Mouse (Mus musculus): ENCODE data around the gene Med12. TPM values are rescaled to one million over a fixed set of nuclear protein-coding genes. Genes with fewer than 3 reads are reported as not detected.
A peak's percentile ranks its signal among the peaks of the same experiment; 100 is the strongest.

Med12 gene
- polyA plus RNA-seq, 1 experiment = 363 TPM

GRCm38 (mm10) chrX:101260441-101261325 is 13.1 kb upstream of the Med12 start:
- Histone ChIP-seq H3K27ac (ENCODE audit: control insufficient read depth, insufficient read depth, low read length) (peak overlapping the region; percentile 98), H3K4me3 (ENCODE audit: control insufficient read depth, insufficient read depth, low read length) (0 out of 2 replicates have a peak overlapping the region, but pooled peaks have one; percentile 23), H3K36me3 (ENCODE audit: control insufficient read depth, insufficient read depth, low read length) (peaks cover 32% of the 10 kb centered on the region), H3K27me3 (ENCODE audit: control insufficient read depth, insufficient read depth, low read length) (no peaks in the 10 kb centered on the region), H3K4me1 (replicated peaks; ENCODE audit: control insufficient read depth, insufficient read depth, low read length) (peaks cover 40% of the 10 kb centered on the region)
- WGBS = 6% methylated on average over 8 of the region's 13 CpGs
- TF ChIP-seq CTCF (IDR thresholded peaks at IDR 0.05; ENCODE audit: borderline replicate concordance, control insufficient read depth, extremely low read depth, insufficient read depth, low read length, poor library complexity) = no peak
- no peak for TF ChIP-seq POLR2A (IDR thresholded peaks at IDR 0.05; ENCODE audit: control insufficient read depth, extremely low read depth, insufficient read depth, low read length, poor library complexity)
- DNase-seq = peak; percentile 48

GRCm38 (mm10) chrX:101263892-101264291 is 9.9 kb upstream of the Med12 start, which contains the start of gene Gm614:
Gm614 (minus strand) TSS chrX:101263992.
- WGBS = 100% methylated on average over 1 of the region's 1 CpGs
- TF ChIP-seq POLR2A (IDR thresholded peaks at IDR 0.05; ENCODE audit: control insufficient read depth, extremely low read depth, insufficient read depth, low read length, poor library complexity) (no peak), CTCF (IDR thresholded peaks at IDR 0.05; ENCODE audit: borderline replicate concordance, control insufficient read depth, extremely low read depth, insufficient read depth, low read length, poor library complexity) (no peak)
- H3K4me1 ChIP-seq (replicated peaks; ENCODE audit: control insufficient read depth, insufficient read depth, low read length) = peaks cover 33% of the 10 kb centered on the region
- H3K27ac ChIP-seq (ENCODE audit: control insufficient read depth, insufficient read depth, low read length) = no peak within 1 kb of the TSS
- DNase-seq = no peak
- no peak within 1 kb of the TSS for H3K4me3 ChIP-seq (ENCODE audit: control insufficient read depth, insufficient read depth, low read length)
- H3K27me3 ChIP-seq (ENCODE audit: control insufficient read depth, insufficient read depth, low read length) = no peaks in the 10 kb centered on the region
- H3K36me3 ChIP-seq (ENCODE audit: control insufficient read depth, insufficient read depth, low read length) = peaks cover 35% of the 10 kb centered on the region

- Histone ChIP-seq H3K4me3 (ENCODE audit: control insufficient read depth, insufficient read depth, low read length) (peak overlapping the region; percentile 59), H3K4me1 (replicated peaks; ENCODE audit: control insufficient read depth, insufficient read depth, low read length) (peaks cover 20% of the 10 kb centered on the region), H3K36me3 (ENCODE audit: control insufficient read depth, insufficient read depth, low read length) (peaks cover 32% of the 10 kb centered on the region), H3K27ac (ENCODE audit: control insufficient read depth, insufficient read depth, low read length) (peak overlapping the region; percentile 100), H3K27me3 (ENCODE audit: control insufficient read depth, insufficient read depth, low read length) (no peaks in the 10 kb centered on the region)
- TF ChIP-seq POLR2A (IDR thresholded peaks at IDR 0.05; ENCODE audit: control insufficient read depth, extremely low read depth, insufficient read depth, low read length, poor library complexity) = no peak
- TF ChIP-seq CTCF (IDR thresholded peaks at IDR 0.05; ENCODE audit: borderline replicate concordance, control insufficient read depth, extremely low read depth, insufficient read depth, low read length, poor library complexity) = no peak
- WGBS = 36% methylated on average over 6 of the region's 6 CpGs
- no peak for DNase-seq
Measured at GRCm38 (mm10) chrX:101266631-101267030, 7.2 kb upstream of the Med12 start.

- TF ChIP-seq CTCF (IDR thresholded peaks at IDR 0.05; ENCODE audit: borderline replicate concordance, control insufficient read depth, extremely low read depth, insufficient read depth, low read length, poor library complexity) (no peak), POLR2A (IDR thresholded peaks at IDR 0.05; ENCODE audit: control insufficient read depth, extremely low read depth, insufficient read depth, low read length, poor library complexity) (0 out of 2 replicates have a peak, but pooled peaks have one; percentile 16)
- 8% methylated on average over 5 of the region's 5 CpGs for WGBS
- peaks cover 23% of the 10 kb centered on the region for H3K4me1 ChIP-seq (replicated peaks; ENCODE audit: control insufficient read depth, insufficient read depth, low read length)
- peak within 1 kb of the TSS; percentile 100 for H3K27ac ChIP-seq (ENCODE audit: control insufficient read depth, insufficient read depth, low read length)
- peaks cover 29% of the 10 kb centered on the region for H3K36me3 ChIP-seq (ENCODE audit: control insufficient read depth, insufficient read depth, low read length)
- H3K27me3 ChIP-seq (ENCODE audit: control insufficient read depth, insufficient read depth, low read length) = no peaks in the 10 kb centered on the region
- peak within 1 kb of the TSS; percentile 94 for H3K4me3 ChIP-seq (ENCODE audit: control insufficient read depth, insufficient read depth, low read length)
- peak; percentile 66 for DNase-seq
Measured at GRCm38 (mm10) chrX:101268025-101268754, 5.6 kb upstream of the Med12 start, which contains the start of gene Il2rg. Il2rg (minus strand) TSS chrX:101268255.

GRCm38 (mm10) chrX:101268755-101269124 is 5.1 kb upstream of the Med12 start, which contains the start of gene Gm20489:
Gm20489 (minus strand) TSS chrX:101269023.
- Histone ChIP-seq H3K27me3 (ENCODE audit: control insufficient read depth, insufficient read depth, low read length) (no peaks in the 10 kb centered on the region), H3K27ac (ENCODE audit: control insufficient read depth, insufficient read depth, low read length) (peak within 1 kb of the TSS; percentile 100), H3K4me3 (ENCODE audit: control insufficient read depth, insufficient read depth, low read length) (peak within 1 kb of the TSS; percentile 94), H3K36me3 (ENCODE audit: control insufficient read depth, insufficient read depth, low read length) (peaks cover 24% of the 10 kb centered on the region), H3K4me1 (replicated peaks; ENCODE audit: control insufficient read depth, insufficient read depth, low read length) (peaks cover 23% of the 10 kb centered on the region)
- TF ChIP-seq POLR2A (IDR thresholded peaks at IDR 0.05; ENCODE audit: control insufficient read depth, extremely low read depth, insufficient read depth, low read length, poor library complexity) (no peak), CTCF (IDR thresholded peaks at IDR 0.05; ENCODE audit: borderline replicate concordance, control insufficient read depth, extremely low read depth, insufficient read depth, low read length, poor library complexity) (no peak)
- DNase-seq = no peak
- WGBS = 8% methylated on average over 3 of the region's 3 CpGs

- DNase-seq = peak; percentile 29
- peaks cover 18% of the 10 kb centered on the region; the same call in 1 of the 2 replicates for H3K36me3 ChIP-seq (ENCODE audit: control insufficient read depth, insufficient read depth, low read length)
- peak overlapping the region; percentile 95 for H3K27ac ChIP-seq (ENCODE audit: control insufficient read depth, insufficient read depth, low read length)
- H3K4me1 ChIP-seq (replicated peaks; ENCODE audit: control insufficient read depth, insufficient read depth, low read length) = peaks cover 16% of the 10 kb centered on the region
- TF ChIP-seq CTCF (IDR thresholded peaks at IDR 0.05; ENCODE audit: borderline replicate concordance, control insufficient read depth, extremely low read depth, insufficient read depth, low read length, poor library complexity) (no peak), POLR2A (IDR thresholded peaks at IDR 0.05; ENCODE audit: control insufficient read depth, extremely low read depth, insufficient read depth, low read length, poor library complexity) (no peak)
- 7% methylated on average over 6 of the region's 6 CpGs for WGBS
- no peaks in the 10 kb centered on the region for H3K27me3 ChIP-seq (ENCODE audit: control insufficient read depth, insufficient read depth, low read length)
- H3K4me3 ChIP-seq (ENCODE audit: control insufficient read depth, insufficient read depth, low read length) = peak overlapping the region; percentile 91
Measured at GRCm38 (mm10) chrX:101273410-101273809, 420 bp upstream of the Med12 start.

All from thymus, adult 2 months (tissue).